Mouse (Mus musculus) regulatory T cell (primary cell): Measurements from ENCODE around the gene 2210017I01Rik.

Source experiments
- in situ Hi-C: fragments of 300-600 bp; cut with MboI, MseI; formaldehyde crosslinking; loops from one replicate; pipeline ENCODE4 v1.15.1; 2025; ENCODE audit warnings: high pct_unique_total_duplicates

The 2210017I01Rik gene

GRCm38 (mm10) chr3:92607392-92607791 is at the start of gene 2210017I01Rik:
2210017I01Rik (minus strand) TSS chr3:92607492.
- in situ Hi-C loops = loop anchor here (5.0 kb wide), 1 partner anchor 455 kb away; no protein-coding TSS in a partner anchor

GRCm38 (mm10) chr3:92656826-92657225 is 49.5 kb upstream of the 2210017I01Rik start, which contains the start of gene Lce1b:
Lce1b (minus strand) TSS chr3:92656926.
- in situ Hi-C loops = no loop called here

DNA sequence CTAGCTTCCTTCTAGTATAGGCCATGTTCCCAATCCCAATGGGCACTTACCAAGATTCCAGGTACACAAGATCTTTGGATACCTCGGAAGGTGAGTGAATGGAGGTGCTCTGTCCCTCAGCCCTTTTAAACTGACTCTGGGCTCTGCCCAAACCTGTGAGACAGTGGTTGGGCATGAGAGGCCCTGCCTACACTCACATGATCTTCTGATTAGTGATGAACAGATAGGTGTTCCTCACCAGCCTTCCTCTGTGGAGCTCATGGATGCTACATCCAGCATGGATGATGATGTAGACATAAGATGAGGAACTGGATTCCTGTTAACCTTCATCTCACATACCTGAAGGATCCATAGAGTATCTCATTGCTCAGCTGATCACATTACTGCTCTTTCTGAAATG is 40.9 kb upstream of the 2210017I01Rik start, which contains the start of gene Lce1a1:
Lce1a1 (minus strand) TSS at position 101 of the 400 bp plus-strand sequence.
- in situ Hi-C loops = no loop called here

- in situ Hi-C loops = no loop called here
Measured at GRCm38 (mm10) chr3:92639854-92640253, 32.6 kb upstream of the 2210017I01Rik start.

DNA sequence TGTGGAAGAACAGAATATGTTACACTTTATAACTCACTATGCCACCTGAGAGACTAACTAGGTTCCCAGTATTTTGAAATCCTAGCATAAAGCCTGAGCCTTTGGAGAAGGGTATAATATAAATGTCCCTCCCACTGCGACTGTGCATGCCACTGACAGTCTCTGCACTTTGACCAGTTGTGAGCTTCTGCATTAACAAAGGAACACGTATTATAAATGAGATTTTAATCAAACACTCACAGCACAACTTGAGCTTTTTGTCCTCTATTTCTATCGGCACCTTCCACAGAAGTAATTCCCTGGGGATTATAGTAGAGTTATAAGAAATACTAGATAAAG is 31.3 kb upstream of the 2210017I01Rik start:
- in situ Hi-C loops = no loop called here

DNA sequence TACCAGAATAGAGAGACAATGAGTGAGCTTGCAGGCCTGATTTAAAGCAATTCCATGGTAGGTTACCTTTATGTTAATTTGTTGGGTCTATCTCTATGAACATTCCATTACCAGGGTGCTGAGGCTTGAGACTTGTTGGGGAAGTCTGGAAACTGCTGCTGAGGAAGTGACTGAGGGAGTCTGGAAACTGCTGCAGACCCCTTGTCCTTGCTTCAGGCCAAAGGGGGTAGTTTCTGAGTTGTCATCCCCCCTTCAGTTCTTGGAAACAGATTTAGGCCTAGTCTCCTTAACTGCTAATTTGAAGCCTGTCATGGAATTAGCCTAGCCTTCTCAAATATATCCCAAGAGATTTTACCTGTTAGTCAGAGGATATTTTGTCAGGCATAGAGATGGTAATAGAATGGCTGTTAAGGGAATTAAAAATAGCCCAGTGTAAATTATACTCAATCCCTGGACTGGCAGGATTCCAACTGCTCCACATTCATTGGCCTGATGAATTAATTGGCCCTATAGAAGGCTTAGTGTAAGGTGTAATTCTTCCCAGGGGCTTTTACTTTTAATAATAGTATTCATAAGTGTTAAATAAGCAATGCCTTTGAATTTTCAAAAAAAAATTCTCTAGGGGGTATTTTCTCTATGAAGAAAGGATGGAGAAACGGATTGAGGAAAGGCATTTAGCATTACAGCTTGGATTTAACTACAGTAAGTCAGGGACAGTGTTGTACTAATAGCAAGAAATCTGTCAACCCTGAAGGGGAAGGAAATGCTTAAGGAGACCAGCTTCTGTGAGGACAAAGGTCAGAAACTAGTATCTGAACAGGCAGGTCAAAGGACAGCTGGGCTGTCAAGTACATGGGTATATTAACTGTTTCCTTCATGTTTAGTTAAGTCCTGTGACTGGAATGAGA is 30.7 kb upstream of the 2210017I01Rik start:
- in situ Hi-C loops = no loop called here

DNA sequence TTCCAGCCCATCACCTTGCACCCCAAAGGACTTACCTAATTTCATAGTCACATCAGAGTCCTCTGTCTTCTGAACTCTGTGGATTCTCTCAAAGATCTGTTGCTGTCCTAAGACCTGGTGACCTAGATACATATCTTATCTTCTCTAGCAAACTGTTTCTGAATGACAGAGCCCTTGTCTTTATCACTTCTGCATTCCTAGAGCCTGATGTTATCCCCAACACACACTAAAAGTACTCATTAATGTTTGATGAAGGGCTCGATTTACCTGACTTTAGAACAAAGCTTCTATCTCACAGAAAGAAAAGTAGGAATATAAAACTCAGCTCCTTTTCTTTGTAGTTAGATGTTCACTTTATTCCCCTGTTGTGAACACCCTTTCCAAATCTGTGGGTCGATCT is 14.3 kb upstream of the 2210017I01Rik start, which contains the start of gene Lce6a:
Lce6a (minus strand) TSS at position 101 of the 400 bp plus-strand sequence.
- in situ Hi-C loops = no loop called here

DNA sequence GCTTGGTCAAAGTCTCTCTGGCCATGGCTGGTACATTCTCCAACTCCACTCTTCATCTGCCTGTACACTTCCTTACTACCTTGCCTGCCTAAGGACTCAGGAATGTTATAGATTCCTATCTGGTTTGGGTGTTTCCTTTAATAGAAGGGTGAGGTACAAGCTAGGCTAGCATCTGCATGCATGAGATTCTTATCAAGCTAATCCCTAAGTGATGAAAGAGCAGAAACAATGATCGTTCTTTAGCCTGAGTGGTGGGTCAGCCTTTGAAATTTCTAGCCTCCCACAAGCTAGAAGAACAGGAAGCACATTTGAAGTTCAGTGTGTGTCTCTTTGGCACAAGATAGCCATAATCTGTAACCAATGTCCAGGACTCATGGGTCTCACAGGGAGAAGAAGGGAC is 2.5 kb upstream of the 2210017I01Rik start:
- in situ Hi-C loops = loop anchor here (5.0 kb wide), 1 partner anchor 458 kb away; no protein-coding TSS in a partner anchor

DNA sequence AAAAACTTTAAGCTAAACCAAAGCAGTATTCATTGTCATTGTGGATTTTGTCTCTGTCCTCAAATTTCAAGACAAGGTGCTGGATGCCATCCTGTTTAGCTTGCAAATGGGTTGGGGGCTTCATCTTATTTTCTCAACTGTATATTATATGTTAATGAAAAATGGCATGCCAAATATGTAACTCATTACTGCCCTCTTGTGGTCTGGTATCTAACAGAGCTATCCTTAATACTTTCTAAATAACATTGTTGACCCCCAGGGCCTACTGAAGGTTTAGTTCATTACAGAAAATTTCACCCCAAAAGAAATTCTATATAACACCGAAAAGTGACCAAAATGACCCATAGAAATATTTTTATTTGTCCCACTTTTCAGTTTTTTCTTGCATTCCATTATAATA is 5.1 kb downstream of the 2210017I01Rik start:
- in situ Hi-C loops = no loop called here

GRCm38 (mm10) chr3:92600456-92600855 is 6.8 kb downstream of the 2210017I01Rik start:
- in situ Hi-C loops = no loop called here

GRCm38 (mm10) chr3:92599973-92600372 is 7.3 kb downstream of the 2210017I01Rik start:
- in situ Hi-C loops = no loop called here

- in situ Hi-C loops = no loop called here
Measured at GRCm38 (mm10) chr3:92598429-92598828, 8.9 kb downstream of the 2210017I01Rik start.

GRCm38 (mm10) chr3:92588858-92589257 is 18.4 kb downstream of the 2210017I01Rik start, which contains the start of gene Smcp:
Smcp (minus strand) TSS chr3:92588997.
- in situ Hi-C loops = no loop called here

- in situ Hi-C loops = no loop called here
Measured at GRCm38 (mm10) chr3:92587190-92587589, 20.1 kb downstream of the 2210017I01Rik start.

DNA sequence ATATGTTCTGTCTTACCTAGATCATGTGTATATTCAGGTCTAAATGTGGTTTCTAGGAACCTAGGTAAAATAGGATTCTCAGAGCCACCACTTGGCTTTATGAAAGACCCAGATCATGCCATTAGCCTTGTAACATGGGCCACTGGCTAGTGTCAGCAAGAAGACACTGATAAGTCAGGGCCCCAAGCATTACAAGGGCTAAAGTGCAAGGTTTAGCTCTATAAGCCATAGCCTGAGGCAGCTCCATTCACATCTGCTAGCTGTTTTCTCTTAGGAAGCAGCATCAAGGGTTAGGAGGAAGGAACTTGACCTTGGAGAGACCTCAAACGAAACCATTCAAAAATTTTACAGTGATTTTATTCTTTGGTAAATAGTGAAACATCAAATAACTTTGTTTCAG is 22.2 kb downstream of the 2210017I01Rik start:
- in situ Hi-C loops = no loop called here

DNA sequence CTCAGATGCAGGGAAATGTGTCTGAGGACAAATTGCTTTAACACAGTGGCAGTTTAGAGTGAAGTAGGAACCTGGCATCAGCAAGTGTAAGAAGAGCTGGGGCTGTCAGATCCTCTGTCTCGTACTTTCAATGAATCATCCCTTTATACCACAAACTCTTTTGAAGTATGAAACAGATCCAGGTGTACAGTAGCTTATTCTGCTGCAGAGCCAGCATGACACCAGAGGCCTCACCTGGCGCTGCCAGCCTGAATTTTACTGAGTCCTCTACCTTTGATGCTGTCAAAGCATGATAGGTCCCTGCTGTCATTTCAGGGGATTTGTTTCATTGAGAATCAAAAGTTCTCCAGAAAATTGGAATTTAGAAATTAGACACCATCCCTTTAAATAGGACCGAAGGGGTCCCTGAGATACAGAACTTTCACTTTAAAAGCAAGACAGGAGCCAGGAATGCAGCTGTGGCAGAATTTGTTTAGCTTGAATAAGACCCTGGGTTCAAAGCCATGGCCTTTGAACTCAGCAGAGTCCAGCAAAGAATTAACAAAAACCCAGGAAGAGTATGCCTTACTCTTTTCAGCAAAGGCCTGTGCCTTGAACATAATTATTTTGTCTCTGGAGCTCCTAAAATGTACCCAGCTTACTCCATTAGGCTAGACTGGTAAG is 24.0 kb downstream of the 2210017I01Rik start:
- in situ Hi-C loops = no loop called here

DNA sequence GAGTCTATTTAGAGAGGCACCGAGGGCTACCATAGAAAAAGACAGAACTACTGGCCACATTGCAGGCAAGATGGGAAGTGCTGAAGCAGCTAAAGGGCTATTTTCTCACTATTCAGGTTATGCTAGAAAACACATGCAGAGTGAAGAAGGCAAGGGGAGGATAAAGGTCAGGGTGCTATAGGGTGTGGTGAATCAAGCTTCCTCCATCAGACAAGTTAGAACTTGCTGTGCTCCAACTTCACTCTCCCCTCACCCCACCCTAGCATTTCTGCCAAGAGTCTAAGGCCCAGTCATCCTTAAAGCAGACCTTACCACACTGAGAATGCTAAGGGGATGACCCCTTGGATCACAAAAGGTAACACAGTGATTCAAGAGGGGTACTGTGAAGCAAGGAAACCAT is 27.8 kb downstream of the 2210017I01Rik start:
- in situ Hi-C loops = no loop called here

DNA sequence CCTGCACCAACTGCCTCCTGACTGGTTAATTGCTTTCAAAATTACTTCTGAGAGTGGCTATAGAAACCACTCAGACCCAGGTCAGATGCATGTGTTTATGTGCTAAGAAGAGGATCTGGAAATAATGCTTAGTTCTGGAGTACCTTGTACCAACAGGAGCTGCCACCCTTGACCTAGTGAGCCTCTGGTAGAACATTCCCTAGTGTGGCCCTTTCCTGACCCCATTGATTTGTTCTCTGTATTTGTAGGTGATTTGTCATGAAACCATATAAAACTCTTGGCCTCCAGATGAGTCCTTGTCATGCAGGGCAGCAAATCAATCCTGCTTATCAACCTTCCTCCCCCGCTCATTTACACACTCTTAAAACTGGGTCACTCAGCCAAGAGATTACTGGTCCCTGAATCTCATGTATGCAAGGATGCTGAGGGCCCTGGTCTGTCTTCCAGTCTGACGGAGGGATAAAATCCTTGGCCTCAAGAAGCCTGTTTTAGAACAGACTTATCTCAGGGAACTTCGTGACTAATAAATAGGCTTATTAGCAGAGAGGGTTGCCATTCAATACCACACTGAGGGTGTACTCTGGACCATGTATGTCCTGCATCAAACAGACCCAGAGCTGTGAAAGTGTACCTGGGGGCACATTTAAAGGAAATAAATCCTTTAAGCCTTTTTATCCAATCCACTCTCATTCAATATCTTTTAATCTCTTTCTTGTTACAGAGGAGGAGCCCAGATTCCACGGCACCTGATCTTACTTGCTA is 28.5 kb downstream of the 2210017I01Rik start:
- in situ Hi-C loops = no loop called here

DNA sequence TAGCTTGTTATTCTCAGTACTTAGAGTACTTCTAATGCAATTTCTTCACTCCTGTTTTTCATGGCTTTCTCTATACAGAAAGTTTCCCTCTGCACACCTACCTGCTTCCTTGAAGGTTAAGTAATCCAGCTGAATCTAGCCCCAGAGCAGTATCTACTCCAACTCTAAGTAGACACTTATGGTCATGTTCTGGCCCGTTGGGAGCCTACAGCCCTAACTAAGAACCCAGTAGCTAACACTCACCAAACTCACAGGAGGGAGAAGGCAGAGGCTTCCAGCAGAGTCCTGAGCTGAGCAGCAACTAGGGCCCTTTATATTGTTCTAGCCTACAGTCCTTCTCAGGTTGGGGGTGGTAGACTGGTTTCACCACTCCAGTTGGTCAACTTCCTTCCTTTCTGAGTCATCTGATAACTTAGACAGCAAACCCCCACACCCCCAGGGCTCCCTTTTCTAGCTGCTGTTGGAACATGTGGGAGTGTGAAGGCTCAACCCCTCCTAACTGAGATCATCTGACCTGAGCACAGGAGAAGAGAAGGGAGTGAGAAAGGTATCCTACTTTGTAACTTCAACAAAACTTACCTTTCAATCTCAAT is 33.7 kb downstream of the 2210017I01Rik start, which contains the start of gene Ivl:
Ivl (minus strand) TSS at position 287 of the 593 bp plus-strand sequence.
- in situ Hi-C loops = no loop called here

DNA sequence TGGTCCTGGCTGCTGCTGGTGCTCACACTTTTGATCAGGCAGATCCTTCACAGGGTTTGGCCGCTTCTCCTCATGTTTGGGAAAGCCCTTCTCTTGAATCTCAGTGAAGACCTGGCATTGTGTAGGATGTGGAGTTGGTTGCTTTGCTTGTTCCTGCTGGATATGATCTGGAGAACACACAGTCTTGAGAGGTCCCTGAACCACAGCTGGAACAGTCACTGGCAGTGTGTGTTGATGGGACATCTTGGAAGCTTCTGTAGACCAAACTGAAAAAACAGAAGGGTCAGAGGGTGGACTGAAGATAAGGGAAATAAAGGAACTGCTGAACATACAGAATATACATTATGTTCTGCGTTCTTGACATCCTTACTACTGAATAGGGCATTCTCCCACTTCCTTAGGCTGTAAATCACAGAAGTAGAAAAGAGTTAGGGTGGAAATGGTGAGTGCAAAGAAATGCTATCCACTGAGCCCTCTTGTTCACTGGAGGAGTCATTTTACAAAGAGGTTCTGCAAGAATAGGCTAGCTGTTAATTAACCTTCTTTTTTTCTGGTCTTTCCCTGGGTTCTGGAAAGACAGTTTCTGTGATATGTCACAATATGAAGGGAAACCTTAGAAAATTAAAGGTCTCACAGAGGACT is 34.7 kb downstream of the 2210017I01Rik start:
- in situ Hi-C loops = no loop called here

- in situ Hi-C loops = no loop called here
Measured at GRCm38 (mm10) chr3:92568752-92569151, 38.5 kb downstream of the 2210017I01Rik start.
